Mouse (Mus musculus): Measurements from ENCODE around the gene Cemip. TPM values are rescaled to one million over a fixed set of nuclear protein-coding genes. Genes with fewer than 3 reads are reported as not detected.
"Not testable (repeated sequence)": the region's sequence is repeated elsewhere in the genome, so short reads cannot be mapped to it uniquely, and the experiment has no call there.

The Cemip gene
- 2.3 and 2.5 TPM in 2 replicates for total RNA-seq (2021)
- long read RNA-seq, experiment 1, partial matches to known transcripts, result 0 of 1 reads
- long read RNA-seq, experiment 1, other reads (novel, unspliced or antisense), result 1 of 1 reads
- long read RNA-seq, experiment 2, partial matches to known transcripts, result 0 of 2 reads
- long read RNA-seq, experiment 2, other reads (novel, unspliced or antisense), result 2 of 2 reads

- peak; percentile 90 for DNase-seq
Observed at GRCm38 (mm10) chr7:84086039-84086829, at the start of gene Cemip. Gene Cemip, minus strand, starts transcription at chr7:84086502.

GRCm38 (mm10) chr7:84132704-84133103, 46.4 kb upstream of the Cemip start:
- peak; percentile 62 for DNase-seq

DNA sequence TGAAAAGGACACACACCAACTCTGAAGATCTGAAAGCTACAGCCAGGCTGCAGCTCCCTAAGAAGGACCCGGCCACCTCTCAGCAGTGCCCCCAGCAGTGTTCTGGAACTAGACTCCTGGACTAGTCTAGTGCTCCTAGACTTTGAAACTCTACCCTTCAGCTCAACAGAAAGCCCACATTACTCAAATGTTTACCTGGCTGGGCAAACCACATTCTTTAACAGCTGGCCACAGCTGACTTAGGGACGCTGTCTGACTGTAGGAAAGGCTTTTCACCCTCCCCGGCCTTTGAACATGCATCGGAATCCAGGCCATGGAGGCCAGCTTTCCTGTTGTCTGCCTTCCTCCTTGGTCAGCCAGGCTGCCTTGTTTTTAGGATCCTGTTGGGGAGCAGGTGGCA, 45.4 kb upstream of the Cemip start:
- no peak for DNase-seq

DNA sequence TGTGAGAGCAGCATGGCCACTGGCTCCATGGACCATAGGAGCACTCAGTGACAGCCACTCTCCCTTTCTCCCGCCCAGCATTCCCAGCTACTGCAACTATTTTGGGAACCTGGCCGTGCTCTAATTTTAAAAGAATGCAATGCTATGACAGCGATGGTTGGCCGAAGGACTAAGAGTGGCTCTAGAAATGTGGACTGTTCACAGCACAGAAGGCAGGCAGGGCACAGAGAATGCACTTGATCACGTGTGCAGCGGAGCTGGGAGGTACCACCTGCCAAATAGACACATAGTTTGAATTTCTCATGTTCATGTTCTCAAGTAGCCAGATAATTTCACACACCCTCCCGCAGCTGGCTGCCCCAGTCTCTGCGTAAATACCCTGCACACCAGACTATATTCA, 42.4 kb upstream of the Cemip start:
- peak; percentile 24 for DNase-seq

GRCm38 (mm10) chr7:84125730-84126129, 39.4 kb upstream of the Cemip start:
- peak; percentile 17 for DNase-seq

- not testable (repeated sequence) for DNase-seq
Observed at GRCm38 (mm10) chr7:84123651-84124050, 37.3 kb upstream of the Cemip start.

DNA sequence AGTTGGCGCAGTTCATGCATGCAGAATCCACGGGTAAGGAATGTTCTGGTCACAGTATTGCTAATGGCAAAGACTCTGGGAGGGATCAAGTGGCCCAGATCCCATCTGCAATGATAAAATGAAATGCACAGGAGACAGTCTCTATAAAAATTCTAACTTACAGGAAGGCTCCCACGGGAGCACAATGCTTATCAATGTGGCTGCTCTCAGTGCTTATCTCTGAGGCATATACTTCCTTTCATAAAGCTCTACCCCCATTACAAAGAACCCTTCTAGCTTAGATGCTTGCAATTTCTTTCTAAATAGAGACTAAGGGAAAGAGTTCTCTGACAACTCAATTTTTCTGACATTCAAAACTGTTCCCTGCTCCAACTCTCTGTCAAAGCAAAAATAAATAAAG, 35.5 kb upstream of the Cemip start:
- no peak for DNase-seq

GRCm38 (mm10) chr7:84120142-84120760, 33.9 kb upstream of the Cemip start:
- no peak for DNase-seq

DNA sequence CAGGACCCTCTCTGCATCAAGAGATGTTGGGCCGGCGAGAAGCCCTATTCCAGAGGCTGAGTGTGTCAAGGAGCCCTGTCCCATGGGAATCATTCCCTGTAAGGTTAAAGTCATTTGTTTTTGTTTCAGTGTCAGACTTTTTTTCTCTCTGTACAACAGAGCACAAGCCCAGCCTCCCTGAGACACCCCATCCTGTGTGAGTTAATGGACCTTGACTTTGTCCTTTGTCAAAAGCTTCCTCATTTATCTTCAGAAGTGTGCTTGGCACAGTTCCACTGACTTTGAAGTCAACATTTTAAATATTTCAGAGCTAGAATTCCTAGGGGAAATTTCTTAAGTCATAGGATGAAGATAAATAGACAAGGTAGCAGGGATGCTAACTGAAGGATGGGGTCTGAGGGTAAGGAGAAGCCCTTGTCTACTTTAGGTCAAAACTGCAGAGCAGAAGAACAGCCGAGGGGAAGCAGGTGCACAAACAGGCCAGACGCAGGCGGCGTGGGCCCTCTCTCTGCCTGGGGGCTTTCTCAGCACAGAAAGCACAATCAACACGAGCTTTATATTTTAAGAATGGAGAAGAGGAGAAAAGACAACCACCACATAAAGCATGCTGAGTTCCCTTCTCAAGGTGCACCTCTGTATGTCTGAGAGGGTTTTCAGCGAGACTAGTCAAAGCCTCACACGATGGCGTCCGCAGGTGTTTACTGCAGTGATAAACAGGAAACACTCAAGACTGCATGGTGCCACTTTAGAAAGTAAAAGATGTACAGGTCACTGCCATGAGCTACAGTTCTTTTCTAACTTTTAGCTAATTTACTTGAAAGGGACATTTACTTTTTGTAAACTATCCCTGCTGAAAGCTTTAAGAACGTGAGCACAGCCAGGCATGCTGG, 33.2 kb upstream of the Cemip start:
- DNase-seq, result peak; percentile 57

DNA sequence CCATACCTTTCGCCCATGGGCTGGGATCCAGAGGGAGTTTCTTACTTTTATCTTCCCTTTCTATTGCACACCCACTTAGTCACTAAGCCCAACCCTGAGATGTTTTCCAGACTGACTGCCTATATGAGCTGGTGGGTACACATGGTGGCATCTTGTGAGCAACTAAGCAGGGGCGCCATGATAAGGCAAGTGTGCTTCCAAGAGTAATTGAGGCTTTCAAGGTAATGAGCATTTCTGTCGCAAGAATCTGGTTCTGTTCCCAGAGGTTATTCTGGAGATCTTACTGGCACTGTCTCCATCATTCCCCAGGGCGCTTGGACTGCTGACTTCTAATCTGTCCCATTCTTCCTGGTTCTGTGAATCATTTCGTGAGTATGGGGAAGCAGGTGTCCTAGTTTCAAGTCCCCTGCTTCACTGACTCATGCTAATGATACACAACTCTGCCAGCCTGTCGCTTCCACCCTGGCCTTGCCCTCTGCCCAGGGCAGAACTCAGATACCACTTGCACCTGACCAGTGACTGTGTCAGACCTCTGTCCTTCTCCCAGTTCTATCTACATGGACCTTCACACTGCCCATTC, 31.3 kb upstream of the Cemip start:
- DNase-seq, result peak; percentile 57

- DNase-seq, result no peak
Observed at GRCm38 (mm10) chr7:84116621-84117542, 30.6 kb upstream of the Cemip start.

DNA sequence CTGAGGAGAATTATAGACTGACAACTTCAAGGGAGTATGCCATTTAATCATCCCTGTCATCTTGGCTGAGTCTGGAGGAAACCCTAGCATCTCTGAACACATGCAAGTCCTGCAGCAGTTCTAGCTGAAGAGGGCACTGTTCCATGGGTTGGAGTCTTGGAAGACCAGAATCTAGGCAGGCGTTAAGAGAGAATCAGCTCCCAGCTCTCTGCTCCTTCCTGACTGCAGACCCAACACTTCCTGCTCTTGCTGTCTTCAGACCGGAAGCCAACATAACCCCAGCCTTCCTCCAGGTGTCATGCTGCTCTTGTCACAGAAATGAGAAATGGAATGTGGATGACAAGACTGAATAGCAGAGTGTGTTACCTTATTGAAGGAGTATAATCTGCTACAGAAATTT, 29.1 kb upstream of the Cemip start:
- DNase-seq, result peak; percentile 15

DNA sequence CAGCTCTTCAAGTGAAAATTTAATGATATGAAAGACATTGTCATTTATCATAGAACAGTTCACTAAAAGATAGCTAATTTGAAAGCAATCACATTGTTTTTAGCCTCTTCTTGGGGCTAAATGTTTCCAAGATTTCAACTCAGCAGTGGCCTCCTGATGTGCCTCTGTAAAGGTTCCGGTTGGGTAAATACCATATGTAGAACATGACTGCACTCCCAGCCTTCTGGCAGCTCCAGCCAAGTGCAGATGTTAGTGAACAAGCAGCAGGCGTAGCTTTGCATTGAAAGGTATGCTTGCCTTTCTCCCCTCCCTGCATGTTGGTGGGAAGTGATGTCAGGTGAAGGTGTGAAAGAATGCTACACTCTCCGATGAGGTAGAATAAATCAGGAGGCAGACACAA, 28.5 kb upstream of the Cemip start:
- no peak for DNase-seq

DNA sequence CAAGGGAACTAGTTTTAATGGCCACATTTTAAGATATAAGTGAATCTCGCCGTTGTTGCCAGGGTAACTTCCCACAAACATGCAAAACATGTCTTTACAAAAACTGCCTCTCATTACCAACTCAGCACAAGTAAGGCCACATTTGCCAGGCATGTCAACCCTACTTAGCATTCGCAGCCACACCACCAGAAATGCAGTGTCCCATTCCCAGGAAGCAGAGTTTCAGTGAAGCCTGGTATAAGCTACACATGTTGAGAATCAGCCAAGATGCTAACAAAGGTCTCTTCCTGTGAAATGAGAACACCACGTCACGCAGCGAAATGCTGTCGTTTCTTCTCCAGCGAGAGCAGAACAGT, 26.7 kb upstream of the Cemip start:
- DNase-seq, result no peak

GRCm38 (mm10) chr7:84112351-84113034, 26.2 kb upstream of the Cemip start:
- no peak for DNase-seq

DNA sequence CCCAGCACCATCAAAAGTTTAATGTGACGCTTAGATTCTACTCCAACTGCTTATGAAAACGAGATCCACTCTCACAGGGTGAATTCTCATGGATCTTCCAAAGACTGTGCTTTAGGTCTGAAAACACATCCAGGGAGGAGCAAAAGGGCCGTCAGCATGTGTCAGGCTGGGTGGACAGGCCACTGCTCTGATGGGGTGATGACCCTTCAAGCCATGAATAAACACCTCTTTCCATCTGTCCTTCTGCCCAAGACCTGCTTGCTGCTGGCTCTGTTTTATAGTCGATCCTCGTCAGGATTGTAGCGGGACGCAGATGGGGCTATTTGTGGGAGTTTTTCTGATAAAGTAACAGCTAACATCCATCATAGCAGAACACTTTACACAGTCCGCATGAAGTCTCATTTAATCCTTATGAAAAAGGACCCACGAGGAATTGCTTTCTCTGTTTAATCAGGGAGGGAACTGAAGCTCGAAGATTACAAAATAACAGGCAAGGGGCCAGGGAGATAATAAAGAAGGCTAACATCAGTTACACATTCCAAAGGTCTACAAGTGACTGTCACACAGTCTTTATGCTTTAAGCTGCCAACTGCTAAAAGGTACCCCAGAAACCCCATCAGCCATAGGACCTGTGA, 25.5 kb upstream of the Cemip start:
- no peak for DNase-seq

GRCm38 (mm10) chr7:84106942-84107341, 20.6 kb upstream of the Cemip start:
- DNase-seq, result no peak

GRCm38 (mm10) chr7:84102589-84102988, 16.3 kb upstream of the Cemip start:
- DNase-seq, result no peak

DNA sequence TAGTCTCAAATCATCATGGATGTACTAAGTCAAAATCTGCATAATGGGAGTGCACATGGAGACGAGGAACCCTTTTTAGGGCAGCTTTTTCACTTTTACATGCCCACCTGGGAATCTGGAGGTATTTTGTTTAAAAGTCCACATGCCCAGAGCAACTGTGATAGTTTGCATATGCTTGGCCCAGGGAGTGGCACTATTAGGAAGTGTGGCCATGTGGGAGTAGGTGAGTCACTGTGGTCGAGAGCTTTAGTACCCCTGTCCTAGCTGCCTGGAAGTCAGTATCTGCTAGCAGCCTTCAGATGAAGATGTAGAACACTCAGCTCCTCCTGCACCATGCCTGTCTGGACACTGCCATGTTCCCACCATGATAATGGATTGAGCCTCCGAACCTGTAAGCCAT, 14.4 kb upstream of the Cemip start:
- DNase-seq, result no peak

DNA sequence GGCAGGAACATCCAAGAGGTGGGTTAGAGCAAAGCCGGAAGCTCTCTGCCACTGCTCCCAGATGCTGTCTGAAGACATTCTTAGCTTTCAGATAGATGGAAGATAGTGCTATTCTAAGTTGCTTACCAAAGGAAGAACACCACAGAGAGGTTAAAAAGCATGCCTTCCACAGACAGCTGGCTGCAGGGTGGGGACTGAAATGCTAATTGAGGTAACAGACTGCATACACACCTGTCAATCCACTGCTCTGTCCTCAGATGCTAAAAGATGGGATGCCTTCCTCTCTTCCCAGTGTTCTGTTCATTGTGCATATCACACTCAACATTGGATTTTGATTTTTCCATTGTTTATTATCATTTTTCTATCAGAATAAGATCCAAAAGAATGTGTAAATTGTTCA, 11.8 kb upstream of the Cemip start:
- DNase-seq, result no peak

All from adrenal gland, postnatal 14 days (tissue).